Mouse (Mus musculus) embryonic stem cell, embryonic (primary cell): ENCODE measurements around the gene Gm9945.

Source experiments
- CTCF ChIA-PET, 4 experiments: fragments of 300-600 bp in 2 of 4; fragments of 350-600 bp in 2 of 4; sonication (Branson Sonifier 250); formaldehyde crosslinking; loops; one replicate each; lab custom pipeline; 2022; ENCODE audit warnings: inconsistent platforms in 2 of 4; lab: Charles Lee
- POLR2A ChIA-PET, 4 experiments: fragments of 300-600 bp in 2 of 4; fragments of 350-600 bp in 2 of 4; sonication (Branson Sonifier 250); formaldehyde crosslinking; loops; one replicate each; lab custom pipeline; 2022; ENCODE audit warnings: antibody characterized with exemption in 4 of 4, inconsistent platforms in 1 of 4; lab: Charles Lee

The Gm9945 gene

GRCm38 (mm10) chr11:53521120-53521820, 41.3 kb downstream of the Gm9945 start:
- ChIA-PET POLR2A (interaction anchor here in 3 of 4 experiments (0.6 to 4.0 kb wide), 16 partner anchors 8 to 552 kb away, joined by 3 to 27 read pairs (median 4); no protein-coding TSS in a partner anchor), CTCF (no interaction called here)

GRCm38 (mm10) chr11:53521821-53522131, 41.8 kb downstream of the Gm9945 start:
- ChIA-PET POLR2A (interaction anchor here in 2 of 4 experiments (0.6 to 0.7 kb wide), 3 partner anchors 53 to 66 kb away, joined by 3 to 4 read pairs (median 4); no protein-coding TSS in a partner anchor), CTCF (no interaction called here)

GRCm38 (mm10) chr11:53522362-53522761, 42.4 kb downstream of the Gm9945 start:
- POLR2A ChIA-PET, result interaction anchor here in 1 of 4 experiments (0.6 kb wide), 1 partner anchor 55 kb away, joined by 3 read pairs; no protein-coding TSS in a partner anchor
- CTCF ChIA-PET, result no interaction called here

- CTCF ChIA-PET, result interaction anchor here in 1 of 4 experiments (1.4 kb wide), 1 partner anchor 215 kb away, joined by 3 read pairs; no protein-coding TSS in a partner anchor
- POLR2A ChIA-PET, result no interaction called here
Observed at GRCm38 (mm10) chr11:53522930-53523329, 43.0 kb downstream of the Gm9945 start.

- ChIA-PET POLR2A (interaction anchor here in 2 of 4 experiments (0.6 to 0.8 kb wide), 3 partner anchors 15 to 113 kb away, joined by 3 read pairs; no protein-coding TSS in a partner anchor), CTCF (interaction anchor here in 3 of 4 experiments (0.7 to 2.4 kb wide), 4 partner anchors 13 to 214 kb away, joined by 3 to 6 read pairs (median 3); no protein-coding TSS in a partner anchor)
Observed at GRCm38 (mm10) chr11:53523545-53524405, 43.8 kb downstream of the Gm9945 start.

- ChIA-PET POLR2A (interaction anchor here in 3 of 4 experiments (0.6 to 2.1 kb wide), 9 partner anchors 10 to 1165 kb away, joined by 3 to 7 read pairs (median 3); no protein-coding TSS in a partner anchor), CTCF (interaction anchor here (0.6 to 2.4 kb wide), 6 partner anchors 20 to 182 kb away, joined by 3 to 7 read pairs (median 3); partner anchors contain the start of genes Gm9837 (in 1 of the 4) and Rad50 (in 1 of the 4))
Observed at GRCm38 (mm10) chr11:53524905-53525304, 44.9 kb downstream of the Gm9945 start.

GRCm38 (mm10) chr11:53525461-53525860, 45.5 kb downstream of the Gm9945 start:
- CTCF ChIA-PET, result interaction anchor here in 3 of 4 experiments (0.7 to 2.4 kb wide), 5 partner anchors 36 to 68 kb away, joined by 3 to 6 read pairs (median 3); partner anchors contain the start of gene Gm9837 (in 1 of the 3)
- POLR2A ChIA-PET, result interaction anchor here in 3 of 4 experiments (0.6 to 2.1 kb wide), 9 partner anchors 11 to 1184 kb away, joined by 3 to 7 read pairs (median 4); no protein-coding TSS in a partner anchor

- ChIA-PET CTCF (no interaction called here), POLR2A (interaction anchor here in 3 of 4 experiments (0.6 to 1.8 kb wide), 3 partner anchors 8 to 64 kb away, joined by 3 to 7 read pairs (median 3); no protein-coding TSS in a partner anchor)
Observed at GRCm38 (mm10) chr11:53528397-53529252, 48.7 kb downstream of the Gm9945 start.

GRCm38 (mm10) chr11:53529253-53529557, 49.2 kb downstream of the Gm9945 start:
- ChIA-PET CTCF (interaction anchor here in 1 of 4 experiments (0.6 kb wide), 1 partner anchor 220 kb away, joined by 5 read pairs; no protein-coding TSS in a partner anchor), POLR2A (interaction anchor here in 3 of 4 experiments (0.6 to 1.8 kb wide), 3 partner anchors 9 to 63 kb away, joined by 3 to 7 read pairs (median 3); no protein-coding TSS in a partner anchor)

- ChIA-PET CTCF (no interaction called here), POLR2A (interaction anchor here in 1 of 4 experiments (1.8 kb wide), 1 partner anchor 10 kb away, joined by 7 read pairs; no protein-coding TSS in a partner anchor)
Observed at GRCm38 (mm10) chr11:53530001-53530400, 50.0 kb downstream of the Gm9945 start.
